22 mouse cellular contexts compared by ENCODE assay signal in the genomic region with DNA sequence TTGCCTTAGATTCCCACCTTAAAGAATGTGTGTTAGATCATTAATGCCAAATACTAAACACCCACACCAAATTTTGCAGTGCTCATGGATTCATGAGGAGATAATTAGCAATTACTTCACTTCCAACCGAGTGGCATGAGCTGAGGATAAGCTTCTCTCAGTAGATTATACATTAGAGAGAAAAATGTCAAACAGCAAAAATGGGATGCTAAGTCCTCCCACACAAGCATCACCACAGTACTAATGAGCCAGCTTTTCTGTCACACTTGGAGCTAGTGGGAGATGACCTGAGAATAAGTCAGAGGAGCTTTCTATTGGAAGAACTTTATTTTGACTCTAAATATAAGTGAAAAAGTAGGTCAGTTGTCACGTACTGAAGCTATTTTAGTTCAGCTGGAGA.
DNase-seq lines count a peak whose midpoint lies in the region; ATAC-seq lines count a peak whose summit lies in the region.
"Had no signal": no experiment of that assay in that cellular context is flagged by ENCODE, and none has a peak within 500 bp of the region (broad histone marks: within the 10 kb centered on the region; RNA-seq: fewer than 3 reads in every experiment).

No protein-coding gene starts in this region.

- intact Hi-C loops in left cerebral cortex, postnatal 4 days (cut with DNase I): no loop called here

- no peak overlapping the region for H3K9ac ChIP-seq in forebrain, embryonic 16.5 days (replicated peaks; ENCODE audit: low read depth, low read length)
- H3K9ac ChIP-seq in forebrain, embryonic 11.5 days (ENCODE audit: low read length): no peak overlapping the region
- no peak overlapping the region for H3K9ac ChIP-seq in hindbrain, embryonic 14.5 days
- H3K9ac ChIP-seq: limb, embryonic 12.5 days; liver, embryonic 12.5 days; midbrain, embryonic 15.5 days had no signal

- H3K4me2 ChIP-seq in forebrain, embryonic 16.5 days (ENCODE audit: low read length): no peak overlapping the region
- no peak overlapping the region for H3K4me2 ChIP-seq in forebrain, embryonic 11.5 days (ENCODE audit: low read depth, low read length, severe bottlenecking)
- H3K4me2 ChIP-seq in hindbrain, embryonic 14.5 days (replicated peaks): no peak overlapping the region
- H3K4me2 ChIP-seq: limb, embryonic 12.5 days; liver, embryonic 12.5 days; midbrain, embryonic 15.5 days had no signal

- H3K27ac ChIP-seq in forebrain, embryonic 16.5 days (ENCODE audit: low read length): no peak overlapping the region
- H3K27ac ChIP-seq in forebrain, embryonic 11.5 days (ENCODE audit: low read depth, low read length): no peak overlapping the region
- no peak overlapping the region for H3K27ac ChIP-seq in hindbrain, embryonic 14.5 days
- H3K27ac ChIP-seq: heart, adult 2 months; hindbrain, postnatal 0 days; kidney, postnatal 0 days; limb, embryonic 12.5 days; liver, embryonic 12.5 days; midbrain, embryonic 15.5 days had no signal

- DNase-seq in forebrain, embryonic 11.5 days (ENCODE audit: low spot score): no peak
- DNase-seq in left cerebral cortex, adult 18-20 months (ENCODE audit: low spot score in 2 of 2): peak; percentile 5 to 20
- no peak for DNase-seq in left cerebral cortex, postnatal 4 days
- peak; percentile 4 to 9 for DNase-seq in frontal cortex, postnatal 10 days (ENCODE audit: low spot score in 2 of 2)
- peak; percentile 2 to 55 for DNase-seq in right cerebral cortex, postnatal 36 days (ENCODE audit: low spot score in 2 of 2)
- no peak for DNase-seq in hindbrain, embryonic 14.5 days (ENCODE audit: low spot score)
- no peak for DNase-seq in kidney, postnatal 36 days
- DNase-seq: adrenal gland, postnatal 25 days; cerebellum, adult 8-10 months; gastrocnemius, postnatal 25 days; heart, adult 2 months; kidney, adult 11 months; lung, adult 2 months; thymus, postnatal 36 days had no signal

- no peaks in the 10 kb centered on the region for H3K27me3 ChIP-seq in forebrain, embryonic 16.5 days (replicated peaks; ENCODE audit: control insufficient read depth, insufficient read depth, low read length)
- H3K27me3 ChIP-seq in forebrain, embryonic 11.5 days (ENCODE audit: control insufficient read depth, insufficient read depth, low read length): no peaks in the 10 kb centered on the region
- H3K27me3 ChIP-seq in hindbrain, embryonic 14.5 days (ENCODE audit: control insufficient read depth, insufficient read depth, low read length): no peaks in the 10 kb centered on the region
- H3K27me3 ChIP-seq: limb, embryonic 12.5 days; liver, embryonic 12.5 days; megakaryocyte, embryonic 14.5 days; midbrain, embryonic 15.5 days had no signal

- peak; percentile 54; the same call in 1 of the 2 replicates for ATAC-seq in forebrain, embryonic 16.5 days
- no peak for ATAC-seq in forebrain, embryonic 11.5 days (replicated peaks; ENCODE audit: low FRiP score)
- ATAC-seq in hindbrain, embryonic 14.5 days (ENCODE audit: low FRiP score): no peak
- ATAC-seq: hindbrain, postnatal 0 days; liver, embryonic 12.5 days; midbrain, embryonic 15.5 days had no signal

- H3K4me3 ChIP-seq in forebrain, embryonic 16.5 days (replicated peaks; ENCODE audit: low read length): no peak overlapping the region
- no peak overlapping the region for H3K4me3 ChIP-seq in forebrain, embryonic 11.5 days (ENCODE audit: low read depth, low read length)
- no peak overlapping the region for H3K4me3 ChIP-seq in hindbrain, embryonic 14.5 days (replicated peaks; ENCODE audit: low read length)
- H3K4me3 ChIP-seq: heart, adult 2 months; limb, embryonic 12.5 days; liver, embryonic 12.5 days; megakaryocyte, embryonic 14.5 days; midbrain, embryonic 15.5 days had no signal

- H3K4me1 ChIP-seq in forebrain, embryonic 16.5 days (replicated peaks; ENCODE audit: control insufficient read depth, insufficient read depth, low read length): no peaks in the 10 kb centered on the region
- H3K4me1 ChIP-seq in forebrain, embryonic 11.5 days (replicated peaks; ENCODE audit: control insufficient read depth, insufficient read depth, low read length): no peaks in the 10 kb centered on the region
- no peaks in the 10 kb centered on the region for H3K4me1 ChIP-seq in hindbrain, embryonic 14.5 days (replicated peaks; ENCODE audit: control insufficient read depth, insufficient read depth, low read length)
- H3K4me1 ChIP-seq: limb, embryonic 12.5 days; liver, embryonic 12.5 days; megakaryocyte, embryonic 14.5 days; midbrain, embryonic 15.5 days had no signal

- no peaks in the 10 kb centered on the region for H3K36me3 ChIP-seq in forebrain, embryonic 16.5 days (ENCODE audit: control insufficient read depth, insufficient read depth)
- no peaks in the 10 kb centered on the region for H3K36me3 ChIP-seq in forebrain, embryonic 11.5 days (ENCODE audit: control insufficient read depth, insufficient read depth, low read length)
- no peaks in the 10 kb centered on the region for H3K36me3 ChIP-seq in hindbrain, embryonic 14.5 days (replicated peaks; ENCODE audit: control insufficient read depth, insufficient read depth)
- H3K36me3 ChIP-seq: G1E; limb, embryonic 12.5 days; liver, embryonic 12.5 days; midbrain, embryonic 15.5 days had no signal

- 44% methylated on average over 2 of the region's 2 CpGs for WGBS in forebrain, embryonic 16.5 days
- 74% methylated on average over 2 of the region's 2 CpGs for WGBS in forebrain, embryonic 11.5 days
- WGBS in hindbrain, embryonic 14.5 days: 90% methylated on average over 2 of the region's 2 CpGs

- no peaks in the 10 kb centered on the region for H3K9me3 ChIP-seq in forebrain, embryonic 16.5 days (ENCODE audit: control insufficient read depth, low read length)
- no peaks in the 10 kb centered on the region for H3K9me3 ChIP-seq in forebrain, embryonic 11.5 days (ENCODE audit: control insufficient read depth, low read length)
- H3K9me3 ChIP-seq in hindbrain, embryonic 14.5 days (ENCODE audit: control insufficient read depth, low read length): no peaks in the 10 kb centered on the region
- H3K9me3 ChIP-seq: limb, embryonic 12.5 days; liver, embryonic 12.5 days; megakaryocyte, embryonic 14.5 days; midbrain, embryonic 15.5 days had no signal

Comparison
In these comparisons a context has a peak if more than half of its experiments do, and no peak if none do; other contexts are left out.
1. DNase-seq: peak in left cerebral cortex, adult 18-20 months (2 of 2), frontal cortex, postnatal 10 days (2 of 2) and right cerebral cortex, postnatal 36 days (2 of 2); none in forebrain, embryonic 11.5 days (single experiment), left cerebral cortex, postnatal 4 days (single experiment), hindbrain, embryonic 14.5 days (single experiment) and kidney, postnatal 36 days (0 of 2).